Mouse (Mus musculus): ENCODE measurements around the gene Stxbp5l.
"Not testable (repeated sequence)": the region's sequence is repeated elsewhere in the genome, so short reads cannot be mapped to it uniquely, and the experiment has no call there.

Stxbp5l gene

DNA sequence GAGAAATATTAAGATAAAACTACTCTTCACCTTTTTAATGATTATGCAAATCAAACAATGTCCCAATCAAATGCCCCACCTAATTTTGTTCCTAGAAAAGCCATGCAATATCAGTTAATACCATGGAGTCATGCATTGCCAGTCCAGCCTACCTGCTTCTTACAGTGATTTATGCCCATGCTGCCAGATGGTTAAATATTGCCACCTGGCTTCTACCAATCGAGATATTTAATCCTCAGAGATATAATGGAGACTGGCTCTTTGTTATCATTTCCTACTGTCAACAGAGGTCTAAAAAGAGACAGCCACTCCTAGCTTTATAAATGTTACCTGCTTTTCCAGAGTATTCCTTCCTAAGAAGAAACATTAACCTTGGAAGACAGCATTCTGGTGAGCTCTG lies 104.6 kb downstream of the Stxbp5l start:
- DNase-seq (ENCODE audit: low read depth, low spot score) = no peak

DNA sequence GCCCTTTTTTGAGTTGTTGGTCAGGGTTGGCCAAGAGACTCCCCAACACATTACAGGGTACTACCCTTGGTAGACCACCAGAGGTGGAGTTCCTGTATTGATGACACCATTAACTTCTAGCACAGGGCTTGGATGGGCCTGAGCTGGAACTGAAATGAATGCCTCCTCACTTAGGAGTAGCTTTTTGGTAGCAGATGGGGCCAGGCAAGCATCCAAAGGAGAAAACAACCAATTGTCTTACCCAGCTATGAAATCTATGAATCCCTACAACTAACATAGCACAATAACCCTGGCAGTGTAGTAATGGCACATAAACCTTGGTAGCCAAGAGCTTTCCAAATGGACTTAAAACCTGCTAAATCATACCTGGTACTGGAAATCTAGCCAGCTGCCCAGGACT lies 111.1 kb downstream of the Stxbp5l start:
- no peak for DNase-seq (ENCODE audit: low read depth, low spot score)

DNA sequence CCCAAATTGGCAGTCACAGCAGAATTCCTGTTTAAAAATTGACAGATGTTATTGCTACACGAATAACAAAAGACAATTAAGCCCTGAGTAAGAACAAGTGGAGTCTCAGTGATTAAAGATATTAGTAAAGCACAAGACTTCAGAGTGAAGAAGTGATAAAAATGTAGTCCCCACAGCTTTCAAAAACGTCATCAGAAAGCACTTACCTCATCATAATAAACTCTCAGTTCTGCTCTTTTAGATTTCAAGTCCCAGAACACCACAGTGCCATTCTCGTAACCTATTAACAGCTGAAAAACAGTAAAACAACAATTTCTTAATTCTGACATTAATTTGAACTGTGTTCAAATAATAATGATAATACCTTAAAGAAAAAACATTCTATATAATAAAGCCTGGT lies 123.1 kb downstream of the Stxbp5l start:
- DNase-seq (ENCODE audit: low read depth, low spot score) = no peak

DNA sequence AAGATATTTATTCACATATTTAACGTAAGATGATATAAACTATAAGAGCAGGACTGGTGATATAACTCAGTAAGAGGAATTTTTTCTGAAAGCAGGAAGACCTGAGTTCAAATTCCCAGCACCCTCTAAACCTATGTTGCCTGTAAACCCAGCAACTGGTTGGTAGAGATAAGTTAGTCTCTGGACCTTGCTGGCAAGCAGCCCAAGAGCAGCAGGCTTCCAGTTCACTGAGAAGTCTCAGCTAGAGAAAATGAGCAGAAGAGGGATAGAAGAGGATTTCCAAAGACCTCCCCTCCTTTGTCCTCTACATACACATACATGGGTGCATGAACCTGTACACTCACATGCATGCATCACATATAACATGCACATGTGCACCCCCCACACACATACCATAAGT lies 165.6 kb downstream of the Stxbp5l start:
- no peak for DNase-seq (ENCODE audit: low read depth, low spot score)

DNA sequence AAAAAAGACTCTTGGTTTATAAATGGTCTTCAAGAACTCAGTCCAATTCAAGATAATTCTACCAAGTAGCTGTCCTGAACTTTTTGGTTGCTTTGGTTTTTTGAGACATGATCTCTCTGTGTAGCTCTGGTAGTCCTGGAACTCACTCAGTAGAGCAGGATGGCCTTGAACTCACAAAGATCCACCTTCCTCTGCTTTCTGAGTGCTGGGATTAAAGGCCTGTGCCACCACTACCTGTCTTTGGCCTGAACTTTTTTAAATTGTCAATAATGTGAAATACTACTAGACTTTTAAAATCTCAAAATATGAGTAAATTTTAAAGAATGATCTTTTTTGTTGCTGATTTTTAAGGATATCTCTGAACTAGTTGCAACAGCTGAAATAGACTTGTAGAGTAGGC lies 176.0 kb downstream of the Stxbp5l start:
- DNase-seq (ENCODE audit: low read depth, low spot score) = no peak

DNA sequence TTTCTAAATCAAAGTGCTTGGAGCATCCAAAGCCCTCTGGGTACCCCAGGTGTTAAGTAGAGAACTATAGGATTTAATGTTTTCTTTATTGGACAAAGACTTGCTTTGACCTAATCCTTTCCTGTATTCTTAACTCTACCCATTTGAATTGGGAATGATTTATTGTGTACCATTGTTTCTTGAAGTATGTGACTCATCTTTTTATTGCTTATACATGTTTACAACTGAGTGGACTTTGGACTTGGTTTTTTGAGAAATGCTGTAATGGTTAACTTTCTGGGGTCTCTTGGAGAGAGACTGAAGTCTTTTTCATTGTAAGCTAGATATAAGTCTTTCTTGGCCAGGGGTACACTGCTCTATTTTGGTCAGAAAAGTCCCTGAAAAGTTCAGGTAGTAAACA lies 190.6 kb downstream of the Stxbp5l start:
- no peak for DNase-seq (ENCODE audit: low read depth, low spot score)

DNA sequence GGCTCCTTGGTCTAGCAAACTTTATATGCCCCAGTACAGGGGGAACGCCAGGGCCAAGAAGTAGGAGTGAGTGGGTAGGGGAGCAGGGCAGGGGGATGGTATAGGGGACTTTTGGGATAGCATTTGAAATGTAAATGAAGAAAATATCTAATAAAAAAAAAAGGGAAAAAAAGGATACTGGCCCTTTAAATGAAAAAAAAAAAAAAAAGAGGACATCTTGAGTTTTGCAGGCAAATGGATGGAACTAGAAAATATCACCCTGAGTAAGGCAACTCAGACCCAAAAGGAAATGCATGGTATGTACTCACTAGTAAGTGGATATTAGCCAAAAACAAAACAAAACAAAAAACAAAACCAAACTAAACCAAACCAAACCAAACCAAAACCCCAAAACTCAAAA lies 259.6 kb downstream of the Stxbp5l start:
- DNase-seq (ENCODE audit: low read depth, low spot score) = not testable (repeated sequence)

DNA sequence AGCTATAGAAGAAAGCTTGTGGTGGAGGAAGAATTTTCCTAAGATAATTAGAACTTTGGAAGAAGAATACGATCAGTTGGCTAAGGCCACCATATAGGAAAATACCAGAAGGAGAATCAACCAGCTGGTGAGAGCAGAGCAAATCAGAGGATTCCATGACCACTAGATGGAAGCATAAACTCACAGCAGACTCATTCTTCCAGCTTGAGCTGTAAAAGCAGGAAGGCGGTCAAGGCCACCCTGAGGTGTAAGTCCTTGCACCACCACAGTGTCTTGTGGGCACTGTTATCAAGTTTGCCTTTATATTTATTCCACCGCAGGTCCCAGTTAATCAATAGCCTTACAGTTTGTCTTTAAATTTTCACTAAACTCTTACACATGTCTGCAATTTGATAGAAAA lies 275.5 kb downstream of the Stxbp5l start:
- peak; percentile 52 for DNase-seq (ENCODE audit: low read depth, low spot score)

DNA sequence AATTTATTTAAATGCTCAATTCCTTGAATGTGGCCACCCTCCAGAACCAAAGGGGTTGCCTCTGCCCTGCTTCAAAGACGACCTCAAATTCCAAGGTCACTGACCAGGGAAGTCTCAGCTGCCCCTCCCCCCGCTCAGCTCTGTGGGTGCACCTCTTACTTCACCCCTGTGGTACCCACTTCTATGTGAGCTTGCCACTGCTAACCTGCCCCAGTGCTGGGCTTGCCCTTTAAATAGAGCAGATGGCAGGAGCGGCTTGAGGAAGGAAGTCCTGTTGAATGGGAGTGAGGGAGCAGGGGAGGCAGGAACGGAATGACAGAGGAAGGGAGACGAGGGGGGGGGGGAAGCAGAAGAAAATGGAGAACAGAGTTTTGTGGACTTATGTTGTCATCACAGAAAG lies 276.0 kb downstream of the Stxbp5l start:
- DNase-seq (ENCODE audit: low read depth, low spot score) = no peak

DNA sequence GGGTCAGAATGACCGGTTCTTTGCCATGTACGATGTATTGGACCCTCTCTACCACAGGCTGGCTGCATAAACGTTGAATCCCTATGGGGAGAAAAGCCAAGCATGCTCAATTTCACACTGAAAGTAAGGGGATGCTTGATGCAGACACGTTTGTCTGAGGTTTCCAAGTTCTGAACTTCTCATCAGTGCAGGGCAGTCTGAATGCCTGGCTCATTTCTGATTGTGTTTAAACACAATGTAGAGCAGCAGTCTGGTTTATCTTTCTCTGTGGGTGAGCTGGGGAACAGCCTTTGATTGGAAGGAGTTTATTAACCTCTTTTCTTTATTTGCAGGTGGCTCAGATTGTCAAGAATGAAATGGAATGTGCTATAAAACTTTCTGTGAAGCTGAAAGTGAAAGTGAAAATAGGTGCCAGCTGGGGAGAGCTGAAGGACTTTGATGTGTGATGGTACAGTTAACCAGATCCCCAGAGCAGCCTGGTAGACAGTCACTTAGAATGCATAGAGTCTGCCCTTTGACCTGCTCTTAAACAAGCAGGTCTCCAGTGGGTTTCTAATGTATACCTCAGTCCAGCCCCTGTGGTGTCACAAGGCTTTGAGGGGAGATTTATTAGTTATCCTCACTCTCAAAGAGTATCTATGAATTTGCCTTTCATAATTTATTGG lies 290.5 kb downstream of the Stxbp5l start:
- no peak for DNase-seq (ENCODE audit: low read depth, low spot score)

DNA sequence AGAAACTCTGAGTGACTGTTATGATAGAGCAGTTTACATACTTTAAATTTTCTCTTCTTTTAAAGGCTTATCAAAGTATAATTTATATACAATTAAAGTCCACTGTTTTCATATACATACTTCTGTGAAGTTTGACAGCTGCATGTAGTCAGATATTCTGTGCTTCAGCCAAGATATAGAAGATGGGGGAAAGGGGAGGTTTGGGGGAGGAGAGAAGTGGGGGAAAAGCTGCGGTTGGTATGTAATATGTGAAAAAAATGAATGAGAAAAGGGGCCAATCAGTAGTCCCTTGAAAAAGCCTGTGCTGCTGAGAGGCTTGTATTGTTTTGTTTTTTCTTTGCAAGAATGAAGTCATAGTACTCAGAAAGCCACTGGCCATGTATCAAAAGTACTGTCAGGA lies 295.1 kb downstream of the Stxbp5l start:
- DNase-seq (ENCODE audit: low read depth, low spot score) = no peak

DNA sequence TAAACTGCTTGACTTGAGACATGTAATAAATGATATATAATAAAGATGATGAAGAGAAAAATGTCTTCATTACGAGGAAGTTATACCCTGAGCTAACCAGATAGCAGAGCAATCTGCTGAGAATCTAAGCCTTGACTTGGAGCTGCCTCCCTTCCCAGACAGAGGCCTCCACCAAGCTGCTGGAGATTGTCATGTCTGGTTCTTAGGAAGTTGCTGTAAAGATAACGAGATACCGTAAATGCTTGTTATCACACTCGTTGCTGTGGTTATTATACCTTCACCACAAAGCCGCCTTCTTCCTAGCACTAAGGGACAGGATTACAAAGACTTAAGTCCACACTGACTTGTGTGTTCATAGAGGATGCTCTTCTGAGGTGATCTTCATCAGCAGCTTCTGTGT lies 312.4 kb downstream of the Stxbp5l start:
- DNase-seq (ENCODE audit: low read depth, low spot score) = no peak
